9 mouse cellular contexts compared by ENCODE assay signal in the genomic region with DNA sequence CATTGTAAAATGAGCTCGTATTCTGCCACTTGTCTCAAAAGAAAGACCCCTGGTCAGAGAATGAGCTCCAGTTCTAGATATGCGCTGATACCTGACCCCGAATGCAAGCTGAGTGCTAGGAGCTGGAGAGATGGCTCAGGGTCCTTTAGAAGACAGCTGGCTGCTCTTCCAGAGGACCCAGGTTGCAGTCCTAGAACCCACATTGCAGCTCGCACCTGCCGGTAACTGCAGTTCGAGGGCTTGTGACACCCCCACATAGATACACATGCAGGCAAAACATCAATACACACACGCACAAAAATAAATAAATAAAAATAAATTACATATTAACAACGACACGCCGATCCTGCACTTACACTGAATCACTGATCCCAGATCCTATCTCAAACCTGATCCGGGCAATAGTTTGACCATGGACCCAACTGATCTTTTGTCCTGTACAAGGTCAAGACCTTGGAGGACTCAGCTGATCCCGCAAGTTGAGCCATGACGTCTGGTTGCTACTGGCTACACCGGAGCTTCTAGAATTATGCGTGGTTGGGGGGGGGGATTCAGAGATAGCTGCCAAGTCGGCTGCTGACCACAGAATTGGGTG. TPM values are rescaled to one million over a fixed set of nuclear protein-coding genes. Genes with fewer than 3 reads are reported as not detected.
DNase-seq lines count a peak whose midpoint lies in the region; ATAC-seq lines count a peak whose summit lies in the region.
"Had no signal": no experiment of that assay in that cellular context is flagged by ENCODE, and none has a peak within 500 bp of the region (broad histone marks: within the 10 kb centered on the region; RNA-seq: fewer than 3 reads in every experiment).

No protein-coding gene starts in this region.

- no peak for ATAC-seq in megakaryocyte, adult 5-6 weeks (ENCODE audit: poor library complexity, severe bottlenecking)
- no peak for ATAC-seq in forebrain, embryonic 14.5 days
- ATAC-seq in limb, embryonic 12.5 days (ENCODE audit: insufficient number of reproducible peaks, insufficient read depth, low FRiP score, low TSS enrichment, low read depth): no peak
- ATAC-seq in stomach, embryonic 14.5 days (ENCODE audit: insufficient number of reproducible peaks, insufficient read depth, low FRiP score, low read depth): no peak

- DNase-seq in forebrain, embryonic 14.5 days (ENCODE audit: low spot score): no peak
- DNase-seq in frontal cortex, postnatal 14 days (ENCODE audit: low spot score in 2 of 2): no peak
- DNase-seq in thymus, postnatal 4 days: no peak
- no peak for DNase-seq in testis, postnatal 10 days (ENCODE audit: low spot score)

- peak overlapping the region; percentile 82 for H3K9ac ChIP-seq in forebrain, embryonic 14.5 days (ENCODE audit: low read length)
- peak overlapping the region; percentile 80; the same call in 1 of the 2 replicates for H3K9ac ChIP-seq in limb, embryonic 12.5 days (replicated peaks)
- peak overlapping the region; percentile 65; the same call in 1 of the 2 replicates for H3K9ac ChIP-seq in stomach, embryonic 14.5 days (replicated peaks; ENCODE audit: low read depth, low read length)

- peak overlapping the region; percentile 64 for H3K4me2 ChIP-seq in forebrain, embryonic 14.5 days (ENCODE audit: low read length)
- peak overlapping the region; percentile 71 for H3K4me2 ChIP-seq in limb, embryonic 12.5 days
- peak overlapping the region; percentile 62 for H3K4me2 ChIP-seq in stomach, embryonic 14.5 days (replicated peaks; ENCODE audit: low read depth, low read length)

- peak overlapping the region; percentile 96 for H3K4me3 ChIP-seq in megakaryocyte, embryonic 14.5 days (replicated peaks)
- H3K4me3 ChIP-seq in forebrain, embryonic 14.5 days (ENCODE audit: low read depth, low read length): peak overlapping the region; percentile 57
- H3K4me3 ChIP-seq in limb, embryonic 12.5 days (replicated peaks): peak overlapping the region; percentile 61
- peak overlapping the region; percentile 58 for H3K4me3 ChIP-seq in stomach, embryonic 14.5 days (ENCODE audit: low read depth, low read length)

- peaks cover 13% of the 10 kb centered on the region for H3K27me3 ChIP-seq in megakaryocyte, embryonic 14.5 days (replicated peaks)
- no peaks in the 10 kb centered on the region for H3K27me3 ChIP-seq in forebrain, embryonic 14.5 days (replicated peaks; ENCODE audit: control insufficient read depth, insufficient read depth, low read length)
- H3K27me3 ChIP-seq in limb, embryonic 12.5 days: no peaks in the 10 kb centered on the region
- no peaks in the 10 kb centered on the region for H3K27me3 ChIP-seq in stomach, embryonic 14.5 days (ENCODE audit: control insufficient read depth, insufficient read depth, low read length)

- H3K9me3 ChIP-seq in megakaryocyte, embryonic 14.5 days: no peaks in the 10 kb centered on the region
- H3K9me3 ChIP-seq in forebrain, embryonic 14.5 days (replicated peaks; ENCODE audit: control insufficient read depth, low read length): no peaks in the 10 kb centered on the region
- H3K9me3 ChIP-seq in limb, embryonic 12.5 days: no peaks in the 10 kb centered on the region
- no peaks in the 10 kb centered on the region for H3K9me3 ChIP-seq in stomach, embryonic 14.5 days (ENCODE audit: control insufficient read depth, low read depth, low read length)

- H3K4me1 ChIP-seq in megakaryocyte, embryonic 14.5 days: peaks cover 72% of the 10 kb centered on the region
- H3K4me1 ChIP-seq in forebrain, embryonic 14.5 days (ENCODE audit: control insufficient read depth, insufficient read depth, low read length): 0 out of 2 replicates have a peak, but pooled peaks cover 3% of the 10 kb centered on the region
- H3K4me1 ChIP-seq in limb, embryonic 12.5 days (replicated peaks): peaks cover 13% of the 10 kb centered on the region
- H3K4me1 ChIP-seq in stomach, embryonic 14.5 days (ENCODE audit: control insufficient read depth, insufficient read depth, low read length): peaks cover 7% of the 10 kb centered on the region; the same call in 1 of the 2 replicates

- 45% methylated on average over 16 of the region's 16 CpGs for WGBS in forebrain, embryonic 14.5 days
- WGBS in limb, embryonic 12.5 days: 47% methylated on average over 16 of the region's 16 CpGs
- 38% methylated on average over 16 of the region's 16 CpGs for WGBS in stomach, embryonic 14.5 days

- no peak overlapping the region for H3K27ac ChIP-seq in forebrain, embryonic 14.5 days (ENCODE audit: low read depth, low read length)
- H3K27ac ChIP-seq in limb, embryonic 12.5 days: peak overlapping the region; percentile 74
- H3K27ac ChIP-seq in stomach, embryonic 14.5 days (ENCODE audit: low read length): no peak overlapping the region; the same call in 1 of the 2 replicates

- no peaks in the 10 kb centered on the region for H3K36me3 ChIP-seq in megakaryocyte, embryonic 14.5 days (replicated peaks; ENCODE audit: low read length)
- no peaks in the 10 kb centered on the region for H3K36me3 ChIP-seq in forebrain, embryonic 14.5 days (ENCODE audit: control insufficient read depth, insufficient read depth, low read length)
- no peaks in the 10 kb centered on the region for H3K36me3 ChIP-seq in limb, embryonic 12.5 days
- H3K36me3 ChIP-seq in stomach, embryonic 14.5 days (ENCODE audit: control insufficient read depth, insufficient read depth, low read length): no peaks in the 10 kb centered on the region

RNA-seq across cellular contexts. Expression of a gene that starts 2.1 kb away (rescaled TPM):
- 0.04 TPM in 1 of 2 replicates, not detected in the other for polyA plus RNA-seq in megakaryocyte, embryonic 14.5 days (2012; ENCODE audit: insufficient read depth, low replicate concordance)
- total RNA-seq in megakaryocyte, adult 5-6 weeks (2015): 0.07 TPM in 1 of 2 replicates, not detected in the other
- total RNA-seq in megakaryocyte, adult 5-6 weeks (2017): not detected in 2 replicates
- 0.12 and 0.25 TPM in 2 replicates for polyA plus RNA-seq in forebrain, embryonic 14.5 days (2014; fragmentation: Nextera tagmentation; extraction: Ambion mirVana)
- polyA plus RNA-seq in limb, embryonic 12.5 days (2016; fragmentation: Nextera tagmentation; extraction: Ambion mirVana): 0.50 and 0.91 TPM in 2 replicates
- 0.54 and 0.81 TPM in 2 replicates for polyA plus RNA-seq in stomach, embryonic 14.5 days (2014; fragmentation: Nextera tagmentation; extraction: Ambion mirVana)
- total RNA-seq: megakaryocyte progenitor cell, adult 5-6 weeks had no signal

RNA-seq across cellular contexts. Expression of a gene that starts 6.7 kb away (rescaled TPM):
- polyA plus RNA-seq in megakaryocyte, embryonic 14.5 days (2012; ENCODE audit: insufficient read depth, low replicate concordance): not detected in 2 replicates
- total RNA-seq in megakaryocyte, adult 5-6 weeks (2015): not detected in 2 replicates
- not detected in 2 replicates for total RNA-seq in megakaryocyte, adult 5-6 weeks (2017)
- polyA plus RNA-seq in forebrain, embryonic 14.5 days (2014; fragmentation: Nextera tagmentation; extraction: Ambion mirVana): not detected in 2 replicates
- 0.18 TPM in 1 of 2 replicates, not detected in the other for polyA plus RNA-seq in limb, embryonic 12.5 days (2016; fragmentation: Nextera tagmentation; extraction: Ambion mirVana)
- polyA plus RNA-seq in stomach, embryonic 14.5 days (2014; fragmentation: Nextera tagmentation; extraction: Ambion mirVana): 0.38 and 0.46 TPM in 2 replicates
- total RNA-seq: megakaryocyte progenitor cell, adult 5-6 weeks had no signal

RNA-seq across cellular contexts. Expression of a gene that starts 9.1 kb away (rescaled TPM):
- polyA plus RNA-seq in megakaryocyte, embryonic 14.5 days (2012; ENCODE audit: insufficient read depth, low replicate concordance): 0.41 and 1.4 TPM in 2 replicates
- total RNA-seq in megakaryocyte, adult 5-6 weeks (2015): not detected in 2 replicates
- 0.20 TPM in 1 of 2 replicates, not detected in the other for total RNA-seq in megakaryocyte, adult 5-6 weeks (2017)
- 21.8 and 24.6 TPM in 2 replicates for polyA plus RNA-seq in forebrain, embryonic 14.5 days (2014; fragmentation: Nextera tagmentation; extraction: Ambion mirVana)
- 8.3 and 8.8 TPM in 2 replicates for polyA plus RNA-seq in limb, embryonic 12.5 days (2016; fragmentation: Nextera tagmentation; extraction: Ambion mirVana)
- 26.8 and 28.4 TPM in 2 replicates for polyA plus RNA-seq in stomach, embryonic 14.5 days (2014; fragmentation: Nextera tagmentation; extraction: Ambion mirVana)

RNA-seq across cellular contexts. Expression of a gene that starts 19.1 kb away (rescaled TPM):
- polyA plus RNA-seq in megakaryocyte, embryonic 14.5 days (2012; ENCODE audit: insufficient read depth, low replicate concordance): 10.2 and 29.9 TPM in 2 replicates
- 131 and 139 TPM in 2 replicates for total RNA-seq in megakaryocyte, adult 5-6 weeks (2015)
- 49.5 and 50.2 TPM in 2 replicates for total RNA-seq in megakaryocyte, adult 5-6 weeks (2017)
- polyA plus RNA-seq in forebrain, embryonic 14.5 days (2014; fragmentation: Nextera tagmentation; extraction: Ambion mirVana): 274 and 313 TPM in 2 replicates
- polyA plus RNA-seq in limb, embryonic 12.5 days (2016; fragmentation: Nextera tagmentation; extraction: Ambion mirVana): 217 and 228 TPM in 2 replicates
- polyA plus RNA-seq in stomach, embryonic 14.5 days (2014; fragmentation: Nextera tagmentation; extraction: Ambion mirVana): 209 and 211 TPM in 2 replicates

RNA-seq across cellular contexts. Expression of a gene that starts 22.7 kb away (rescaled TPM):
- 11.3 and 20.5 TPM in 2 replicates for polyA plus RNA-seq in megakaryocyte, embryonic 14.5 days (2012; ENCODE audit: insufficient read depth, low replicate concordance)
- total RNA-seq in megakaryocyte, adult 5-6 weeks (2015): 13.5 and 14.1 TPM in 2 replicates
- total RNA-seq in megakaryocyte, adult 5-6 weeks (2017): 17.8 and 22.9 TPM in 2 replicates
- 62.0 and 70.0 TPM in 2 replicates for polyA plus RNA-seq in forebrain, embryonic 14.5 days (2014; fragmentation: Nextera tagmentation; extraction: Ambion mirVana)
- polyA plus RNA-seq in limb, embryonic 12.5 days (2016; fragmentation: Nextera tagmentation; extraction: Ambion mirVana): 104 and 108 TPM in 2 replicates
- polyA plus RNA-seq in stomach, embryonic 14.5 days (2014; fragmentation: Nextera tagmentation; extraction: Ambion mirVana): 89.1 and 90.9 TPM in 2 replicates
